Mouse (Mus musculus) heart, postnatal 0 days (tissue): ENCODE measurements at regions not wholly inside any gene's neighbourhood (a gene's known extent, or its start where the extent isn't known, plus 50 kb on each side); places are given as distances from the start of the nearest gene placed in this dataset.

Experiments
- CTCF ChIP-seq: IDR thresholded peaks from 2 replicates; pipeline ENCODE4 v1.5.1; 2016; ENCODE audit warnings: antibody characterized with exemption, control low read depth, low read depth
- EP300 ChIP-seq: IDR thresholded peaks from 2 replicates; pipeline ENCODE4 v1.6.1; 2016; ENCODE audit warnings: antibody characterized with exemption, low read depth

DNA sequence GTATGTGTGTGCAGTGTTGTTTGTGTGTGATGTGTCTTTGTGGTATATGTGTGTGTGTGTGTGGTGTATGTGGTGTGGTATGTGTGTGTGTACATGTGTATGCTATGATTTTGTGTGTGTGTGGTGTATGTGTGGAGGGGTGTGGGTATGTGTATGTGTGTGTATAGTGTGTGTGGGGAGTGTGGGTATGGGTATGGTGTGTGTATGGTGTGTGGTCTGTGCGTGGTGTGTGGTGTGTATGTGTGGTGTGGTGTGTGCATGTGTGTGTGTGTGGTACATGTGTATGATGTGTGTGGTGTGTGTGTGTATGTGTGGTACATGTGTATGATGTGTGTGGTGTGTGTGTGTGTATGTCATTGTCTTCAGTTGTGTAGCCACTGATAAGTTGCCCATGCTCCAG, 247.8 kb upstream of the Sp4 start:
- TF ChIP-seq CTCF (no peak), EP300 (no peak)
